Mouse (Mus musculus) testis, adult 2 months (tissue): ENCODE measurements at regions not wholly inside any gene's neighbourhood (a gene's known extent, or its start where the extent isn't known, plus 50 kb on each side); places are given as distances from the start of the nearest gene placed in this dataset.

Experiments used
- CTCF ChIP-seq: fragments of 200-500 bp; IDR thresholded peaks from 2 replicates; pipeline ENCODE4 v1.5.1; 2012; ENCODE audit warnings: low read depth, mild to moderate bottlenecking, inconsistent platforms, low read length, moderate library complexity; ENCODE audit not compliant: control insufficient read depth, insufficient read depth, insufficient replicate concordance
- POLR2A ChIP-seq: fragments of 200-500 bp; IDR thresholded peaks from 2 replicates; pipeline ENCODE4 v1.6.1; 2012; ENCODE audit warnings: low read depth, mild to moderate bottlenecking, inconsistent platforms, low read length, moderate library complexity; ENCODE audit not compliant: control insufficient read depth

- no peak for TF ChIP-seq POLR2A
- no peak for TF ChIP-seq CTCF
Observed at GRCm38 (mm10) chr1:35274978-35275377, 425.2 kb downstream of the Plekhb2 start.
